Mouse (Mus musculus) olfactory bulb, adult 2 months (tissue): ENCODE measurements around the gene Stab1. TPM values are rescaled to one million over a fixed set of nuclear protein-coding genes. Genes with fewer than 3 reads are reported as not detected.

Experiments used
- H3K27ac ChIP-seq: fragments of 200-500 bp; 2 replicates; pipeline ENCODE4 v1.5.1; 2012; ENCODE audit warnings: low read depth, low read length; ENCODE audit not compliant: insufficient read depth
- H3K4me1 ChIP-seq: fragments of 200-500 bp; 2 replicates; pipeline ENCODE4 v1.6.1; 2012; ENCODE audit warnings: low read length; ENCODE audit not compliant: control insufficient read depth, insufficient read depth
- H3K4me3 ChIP-seq: fragments of 200-500 bp; 2 replicates; pipeline ENCODE4 v1.5.1; 2012; ENCODE audit warnings: mild to moderate bottlenecking, low read depth, low read length, moderate library complexity; ENCODE audit not compliant: insufficient read depth
- CTCF ChIP-seq: fragments of 200-500 bp; IDR thresholded peaks from 2 replicates; pipeline ENCODE4 v1.5.1; 2012; ENCODE audit warnings: low read depth, mild to moderate bottlenecking, low read length, moderate library complexity; ENCODE audit not compliant: insufficient read depth
- POLR2A ChIP-seq: fragments of 200-500 bp; IDR thresholded peaks from 2 replicates; pipeline ENCODE4 v1.6.1; 2012; ENCODE audit warnings: mild to moderate bottlenecking, low read depth, low read length, moderate library complexity; ENCODE audit not compliant: insufficient read depth
- WGBS: fragments of 180-500 bp; shearing (Covaris S2); methylation state at CpG from one replicate; pipeline ENCODE4 v1.1.7; 2018; 5-methylcytosine and 5-hydroxymethylcytosine counted together
- polyA plus RNA-seq: library from polyadenylated mRNA; stranded (reverse); fragments of >200 nt; gene quantifications from 2 replicates; pipeline ENCODE4 v1.2.4, GENCODE M21; 2012; ENCODE audit warnings: low replicate concordance; ENCODE audit not compliant: missing spikeins, insufficient read depth, insufficient read length

The Stab1 gene
- polyA plus RNA-seq, 1 experiment: not detected

- 80% methylated on average over 18 of the region's 18 CpGs for WGBS
These were observed 4.5 kb upstream of the Stab1 start for GRCm38 (mm10) chr14:31172781-31173455.

GRCm38 (mm10) chr14:31171821-31172220 lies 3.4 kb upstream of the Stab1 start:
- no peak overlapping the region for H3K4me3 ChIP-seq
- peaks cover 7% of the 10 kb centered on the region for H3K4me1 ChIP-seq
- 94% methylated on average over 15 of the region's 15 CpGs for WGBS
- TF ChIP-seq POLR2A (no peak), CTCF (no peak)
- H3K27ac ChIP-seq: no peak overlapping the region

More at GRCm38 (mm10) chr14:31172781-31173455, 4.5 kb upstream of the Stab1 start:
- Histone ChIP-seq H3K4me1 (peaks cover 7% of the 10 kb centered on the region), H3K27ac (no peak overlapping the region), H3K4me3 (no peak overlapping the region)
- TF ChIP-seq CTCF: no peak
- no peak for TF ChIP-seq POLR2A

DNA sequence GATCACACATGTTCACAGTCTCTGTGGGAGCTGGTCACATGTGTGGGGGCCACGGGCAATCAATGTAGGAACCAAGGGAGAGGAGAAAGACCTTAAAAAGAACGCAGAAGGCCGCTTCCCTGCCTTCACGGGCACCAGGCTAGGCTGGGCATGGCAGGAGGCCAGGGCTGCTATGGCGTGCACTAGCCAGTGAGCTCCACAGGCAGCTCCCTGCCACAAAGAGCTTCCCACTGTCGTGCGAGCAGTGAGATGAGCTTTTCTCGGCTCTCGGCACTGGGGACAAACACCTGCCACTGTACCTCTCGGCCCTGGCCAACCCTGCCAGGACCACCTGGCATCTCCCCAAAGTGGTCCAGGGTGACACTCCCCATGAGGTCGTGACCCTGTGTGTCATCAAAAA lies 2.9 kb upstream of the Stab1 start:
- Histone ChIP-seq H3K27ac (no peak overlapping the region), H3K4me1 (peaks cover 9% of the 10 kb centered on the region), H3K4me3 (no peak overlapping the region)
- WGBS: 54% methylated on average over 11 of the region's 11 CpGs
- TF ChIP-seq POLR2A (no peak), CTCF (no peak)

DNA sequence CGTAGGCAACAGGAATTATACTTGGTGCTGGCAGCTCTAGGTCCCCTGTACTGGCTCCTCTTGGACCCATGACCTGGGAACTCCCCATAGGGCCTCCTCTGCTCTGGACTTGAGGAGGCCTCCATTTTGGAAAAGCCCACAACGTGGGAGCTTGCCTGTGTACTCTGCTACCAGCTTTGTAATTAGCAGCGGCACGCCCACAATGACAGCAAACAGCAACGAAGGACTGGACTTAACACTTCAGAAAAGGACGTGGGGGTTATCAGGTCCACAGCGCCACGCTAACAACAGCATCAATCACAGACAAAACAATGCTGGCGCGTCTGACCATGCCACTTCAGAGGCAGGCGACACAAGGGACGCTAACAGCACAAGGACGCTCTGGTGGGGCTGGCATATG lies 2.5 kb upstream of the Stab1 start:
- TF ChIP-seq CTCF (no peak), POLR2A (no peak)
- peaks cover 12% of the 10 kb centered on the region for H3K4me1 ChIP-seq
- no peak overlapping the region for H3K4me3 ChIP-seq
- no peak overlapping the region for H3K27ac ChIP-seq
- 68% methylated on average over 13 of the region's 13 CpGs for WGBS

DNA sequence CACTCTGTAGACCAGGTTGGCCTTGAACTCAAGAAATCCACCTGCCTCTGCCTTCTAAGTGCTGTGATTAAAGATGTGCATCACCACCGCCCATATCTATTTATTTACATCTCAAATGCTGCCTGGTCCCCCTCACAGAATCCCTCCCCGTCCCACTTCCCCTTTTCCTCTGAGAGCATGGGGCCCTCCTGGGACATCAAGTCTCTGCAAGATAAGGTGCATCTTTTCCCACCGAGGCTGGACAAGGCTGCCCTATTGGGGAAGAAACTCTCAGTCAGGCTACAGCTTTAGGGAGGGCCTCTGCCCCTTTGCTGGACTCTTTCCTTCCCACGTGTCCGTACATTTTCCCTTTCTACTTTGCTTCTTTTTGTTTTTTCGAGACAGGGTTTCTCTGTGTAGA lies 1.1 kb upstream of the Stab1 start:
- Histone ChIP-seq H3K27ac (no peak overlapping the region), H3K4me3 (no peak overlapping the region), H3K4me1 (peaks cover 12% of the 10 kb centered on the region)
- WGBS: 80% methylated on average over 6 of the region's 6 CpGs
- no peak for TF ChIP-seq POLR2A

- WGBS: 55% methylated on average over 9 of the region's 9 CpGs
- no peak overlapping the region for H3K4me3 ChIP-seq
- no peak for TF ChIP-seq POLR2A
- H3K27ac ChIP-seq: no peak overlapping the region
- peaks cover 17% of the 10 kb centered on the region for H3K4me1 ChIP-seq
These were observed 1.6 kb downstream of the Stab1 start for GRCm38 (mm10) chr14:31166827-31167226.

GRCm38 (mm10) chr14:31165991-31166630 lies 2.3 kb downstream of the Stab1 start:
- peaks cover 15% of the 10 kb centered on the region for H3K4me1 ChIP-seq
- 68% methylated on average over 10 of the region's 10 CpGs for WGBS
- no peak overlapping the region for H3K4me3 ChIP-seq
- H3K27ac ChIP-seq: no peak overlapping the region
- TF ChIP-seq CTCF (no peak), POLR2A (no peak)

DNA sequence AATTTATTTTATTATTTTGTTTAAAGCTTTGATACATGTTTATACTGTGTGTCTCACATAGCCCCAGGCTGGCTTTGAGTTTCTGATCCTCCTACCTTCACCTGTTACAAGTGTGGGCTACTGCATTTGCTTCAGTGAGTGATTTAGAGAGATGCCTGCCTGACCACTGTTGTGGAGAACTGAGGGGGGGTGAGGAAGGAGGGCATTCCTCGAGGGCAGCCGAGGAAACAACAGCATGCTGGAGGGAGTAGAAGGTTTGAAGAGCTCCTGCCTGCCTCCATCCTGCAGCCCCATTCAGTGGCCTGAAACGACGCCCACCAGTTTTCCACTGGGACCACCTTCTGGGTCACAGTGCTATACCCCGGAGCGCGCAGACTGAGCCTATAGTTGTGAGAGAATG lies 3.0 kb downstream of the Stab1 start:
- 58% methylated on average over 7 of the region's 7 CpGs for WGBS
- no peak overlapping the region for H3K4me3 ChIP-seq
- peaks cover 12% of the 10 kb centered on the region for H3K4me1 ChIP-seq
- no peak overlapping the region for H3K27ac ChIP-seq
- TF ChIP-seq POLR2A: no peak
- TF ChIP-seq CTCF: no peak

DNA sequence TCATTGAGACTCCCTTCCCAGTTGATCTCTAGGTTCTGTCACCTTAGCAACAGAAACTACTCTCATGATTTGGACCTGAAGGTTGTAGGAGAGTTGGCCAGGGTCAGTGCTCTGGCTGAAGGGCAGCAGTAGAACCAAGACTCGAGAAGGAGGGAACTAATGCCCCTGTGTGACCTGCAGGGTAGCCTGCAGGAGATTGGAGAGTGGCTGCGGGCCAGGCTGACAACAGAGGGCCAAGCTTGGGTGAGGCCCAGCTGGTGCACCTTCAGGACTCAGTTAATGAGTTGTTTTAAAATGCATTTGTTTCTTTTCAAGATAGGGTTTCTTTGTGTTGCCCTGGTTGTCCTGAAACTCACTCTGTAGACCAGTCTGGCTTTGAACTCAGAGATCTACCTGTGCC lies 3.4 kb downstream of the Stab1 start:
- peaks cover 12% of the 10 kb centered on the region for H3K4me1 ChIP-seq
- H3K4me3 ChIP-seq: no peak overlapping the region
- WGBS: 47% methylated on average over 2 of the region's 2 CpGs
- no peak for TF ChIP-seq CTCF
- no peak for TF ChIP-seq POLR2A
- H3K27ac ChIP-seq: no peak overlapping the region
